Mouse (Mus musculus): ENCODE data around the gene Gm17324.

DNA sequence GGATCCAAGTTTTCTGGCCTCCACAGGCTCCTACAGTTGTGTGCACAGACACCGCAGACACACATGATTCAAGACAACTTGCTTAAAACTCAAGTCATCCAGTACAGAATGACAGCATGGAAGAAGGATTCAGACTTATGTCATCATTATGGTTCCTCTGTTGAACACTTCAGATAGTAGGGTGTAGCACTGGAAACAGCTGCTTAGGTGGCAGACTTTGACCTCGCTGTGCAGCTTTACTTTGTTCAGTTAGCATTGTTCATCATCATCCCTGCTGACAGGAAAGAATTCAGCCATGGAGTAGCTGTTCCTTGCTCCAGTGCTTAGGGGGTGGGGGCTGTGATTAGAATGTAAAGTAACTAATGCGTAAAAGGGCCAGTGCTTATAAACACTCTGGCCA, 17.1 kb upstream of the Gm17324 start:
- TF ChIP-seq CTCF (IDR thresholded peaks at IDR 0.05; ENCODE audit: low read depth) = no peak
- TF ChIP-seq EP300 (IDR thresholded peaks at IDR 0.05; ENCODE audit: low read depth) = no peak

All from heart, postnatal 0 days (tissue).